Comparison of ENCODE assay signal across 13 mouse cellular contexts in the genomic region with DNA sequence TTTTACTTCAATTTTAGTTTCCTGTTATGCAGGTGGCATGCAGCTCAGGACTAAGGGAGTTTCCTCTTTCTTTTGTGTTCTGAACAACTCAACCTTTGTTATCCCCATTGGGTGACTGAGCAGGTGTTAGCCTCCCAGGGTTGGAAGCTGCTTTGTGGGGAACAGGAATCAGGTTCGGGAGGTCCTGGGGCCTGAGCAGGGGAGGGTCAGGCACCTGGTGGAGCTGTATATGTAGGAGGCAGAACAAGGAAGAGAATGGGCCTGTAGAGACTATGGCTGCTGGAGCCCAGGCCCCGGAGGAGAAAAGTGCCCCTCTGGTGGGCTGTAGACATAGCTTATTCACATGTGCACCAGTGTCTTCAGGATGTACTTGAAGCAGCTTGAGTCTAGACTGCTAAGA. TPM values are rescaled to one million over a fixed set of nuclear protein-coding genes. Genes with fewer than 3 reads are reported as not detected.
A peak's percentile ranks its signal among the peaks of the same experiment; 100 is the strongest.
DNase-seq lines count a peak whose midpoint lies in the region; ATAC-seq and TF ChIP-seq lines count a peak whose summit lies in the region.
"Had no signal": no experiment of that assay in that cellular context is flagged by ENCODE, and none has a peak within 500 bp of the region (broad histone marks: within the 10 kb centered on the region; RNA-seq: fewer than 3 reads in every experiment).

No protein-coding gene starts in this region.

- H3K4me3 ChIP-seq in forebrain, embryonic 12.5 days (replicated peaks): no peak overlapping the region
- no peak overlapping the region for H3K4me3 ChIP-seq in forebrain, embryonic 11.5 days (ENCODE audit: low read depth, low read length)
- H3K4me3 ChIP-seq in midbrain, embryonic 11.5 days (ENCODE audit: low read depth, low read length): no peak overlapping the region
- H3K4me3 ChIP-seq in midbrain, embryonic 16.5 days (ENCODE audit: low read depth, low read length): no peak overlapping the region
- no peak overlapping the region for H3K4me3 ChIP-seq in liver, embryonic 13.5 days (replicated peaks)
- H3K4me3 ChIP-seq in left cerebral cortex, adult 2 months: no peak overlapping the region
- H3K4me3 ChIP-seq: limb, embryonic 15.5 days; neural tube, embryonic 13.5 days had no signal

- H3K4me2 ChIP-seq in forebrain, embryonic 12.5 days: no peak overlapping the region
- H3K4me2 ChIP-seq in forebrain, embryonic 11.5 days (ENCODE audit: low read depth, low read length, severe bottlenecking): no peak overlapping the region
- H3K4me2 ChIP-seq in midbrain, embryonic 11.5 days: no peak overlapping the region
- no peak overlapping the region for H3K4me2 ChIP-seq in midbrain, embryonic 16.5 days (ENCODE audit: low read length)
- peak overlapping the region; percentile 63 for H3K4me2 ChIP-seq in liver, embryonic 13.5 days
- H3K4me2 ChIP-seq: limb, embryonic 15.5 days; neural tube, embryonic 13.5 days had no signal

- TF ChIP-seq CTCF in left cerebral cortex, adult 2 months (IDR thresholded peaks at IDR 0.05): no peak

- WGBS in forebrain, embryonic 12.5 days: 70% methylated on average over 2 of the region's 2 CpGs
- 74% methylated on average over 2 of the region's 2 CpGs for WGBS in forebrain, embryonic 11.5 days
- WGBS in midbrain, embryonic 11.5 days: 68% methylated on average over 2 of the region's 2 CpGs
- WGBS in midbrain, embryonic 16.5 days: 76% methylated on average over 2 of the region's 2 CpGs
- WGBS in liver, embryonic 13.5 days (ENCODE audit: insufficient replicate concordance): 71% methylated on average over 2 of the region's 2 CpGs

- DNase-seq in forebrain, embryonic 11.5 days (ENCODE audit: low spot score): no peak
- DNase-seq in midbrain, embryonic 11.5 days (ENCODE audit: low spot score, missing footprints): peak; percentile 78
- DNase-seq in liver, embryonic 13.5 days: no peak
- peak; percentile 36 to 42 for DNase-seq in thymus, postnatal 36 days
- no peak for DNase-seq in gastrocnemius, postnatal 10 days
- DNase-seq in left cerebral cortex, adult 2 months (ENCODE audit: extremely low spot score in 1 of 2, low spot score in 2 of 2): no peak
- DNase-seq: B cell, adult 2 months; cerebellum, adult 9-11 months; gastrocnemius, postnatal 25 days had no signal

- H3K36me3 ChIP-seq in forebrain, embryonic 12.5 days (replicated peaks): no peaks in the 10 kb centered on the region
- H3K36me3 ChIP-seq in forebrain, embryonic 11.5 days (ENCODE audit: control insufficient read depth, insufficient read depth, low read length): no peaks in the 10 kb centered on the region
- H3K36me3 ChIP-seq in midbrain, embryonic 11.5 days (ENCODE audit: control insufficient read depth, insufficient read depth, low read length): no peaks in the 10 kb centered on the region
- no peaks in the 10 kb centered on the region for H3K36me3 ChIP-seq in midbrain, embryonic 16.5 days (ENCODE audit: control insufficient read depth, insufficient read depth, low read length)
- H3K36me3 ChIP-seq in liver, embryonic 13.5 days: no peaks in the 10 kb centered on the region
- H3K36me3 ChIP-seq: limb, embryonic 15.5 days; neural tube, embryonic 13.5 days had no signal

- H3K4me1 ChIP-seq in forebrain, embryonic 12.5 days: peaks cover 22% of the 10 kb centered on the region
- H3K4me1 ChIP-seq in forebrain, embryonic 11.5 days (replicated peaks; ENCODE audit: control insufficient read depth, insufficient read depth, low read length): no peaks in the 10 kb centered on the region; the same call in 1 of the 2 replicates
- no peaks in the 10 kb centered on the region for H3K4me1 ChIP-seq in midbrain, embryonic 11.5 days (ENCODE audit: control insufficient read depth, insufficient read depth, low read length)
- H3K4me1 ChIP-seq in midbrain, embryonic 16.5 days (ENCODE audit: control insufficient read depth, insufficient read depth, low read length): peaks cover 3% of the 10 kb centered on the region; the same call in 1 of the 2 replicates
- H3K4me1 ChIP-seq in liver, embryonic 13.5 days (replicated peaks): peaks cover 62% of the 10 kb centered on the region

- no peaks in the 10 kb centered on the region for H3K9me3 ChIP-seq in forebrain, embryonic 12.5 days
- no peaks in the 10 kb centered on the region; the same call in 1 of the 2 replicates for H3K9me3 ChIP-seq in forebrain, embryonic 11.5 days (ENCODE audit: control insufficient read depth, low read length)
- H3K9me3 ChIP-seq in midbrain, embryonic 11.5 days (ENCODE audit: control insufficient read depth, low read length): no peaks in the 10 kb centered on the region
- peaks cover 4% of the 10 kb centered on the region; the same call in 1 of the 2 replicates for H3K9me3 ChIP-seq in midbrain, embryonic 16.5 days (replicated peaks; ENCODE audit: control insufficient read depth, low read length, poor library complexity, severe bottlenecking)
- peaks cover 5% of the 10 kb centered on the region; the same call in 1 of the 2 replicates for H3K9me3 ChIP-seq in liver, embryonic 13.5 days (replicated peaks)

- peak overlapping the region; percentile 59; the same call in 1 of the 2 replicates for H3K27ac ChIP-seq in forebrain, embryonic 12.5 days
- no peak overlapping the region for H3K27ac ChIP-seq in forebrain, embryonic 11.5 days (ENCODE audit: low read depth, low read length)
- H3K27ac ChIP-seq in midbrain, embryonic 11.5 days (ENCODE audit: low read depth, low read length): no peak overlapping the region
- H3K27ac ChIP-seq in midbrain, embryonic 16.5 days (ENCODE audit: low read length): no peak overlapping the region
- H3K27ac ChIP-seq in liver, embryonic 13.5 days: peak overlapping the region; percentile 84
- H3K27ac ChIP-seq in left cerebral cortex, adult 2 months: no peak overlapping the region; the same call in 1 of the 2 replicates
- H3K27ac ChIP-seq: limb, embryonic 15.5 days had no signal

- ATAC-seq in forebrain, embryonic 12.5 days (ENCODE audit: low FRiP score): no peak
- no peak for ATAC-seq in forebrain, embryonic 11.5 days (replicated peaks; ENCODE audit: low FRiP score)
- no peak for ATAC-seq in midbrain, embryonic 11.5 days (ENCODE audit: low FRiP score)
- ATAC-seq in midbrain, embryonic 16.5 days: no peak
- ATAC-seq in liver, embryonic 13.5 days (ENCODE audit: low read depth): no peak

- intact Hi-C loops in left cerebral cortex, adult 2 months (cut with DNase I): no loop called here

- H3K9ac ChIP-seq in forebrain, embryonic 12.5 days: no peak overlapping the region
- no peak overlapping the region for H3K9ac ChIP-seq in forebrain, embryonic 11.5 days (ENCODE audit: low read length)
- no peak overlapping the region for H3K9ac ChIP-seq in midbrain, embryonic 11.5 days (ENCODE audit: low read length)
- H3K9ac ChIP-seq in midbrain, embryonic 16.5 days (ENCODE audit: low read depth, low read length): no peak overlapping the region
- peak overlapping the region; percentile 49 for H3K9ac ChIP-seq in liver, embryonic 13.5 days
- H3K9ac ChIP-seq: limb, embryonic 15.5 days; neural tube, embryonic 13.5 days had no signal

- no peaks in the 10 kb centered on the region for H3K27me3 ChIP-seq in forebrain, embryonic 12.5 days
- H3K27me3 ChIP-seq in forebrain, embryonic 11.5 days (ENCODE audit: control insufficient read depth, insufficient read depth, low read length): no peaks in the 10 kb centered on the region
- no peaks in the 10 kb centered on the region for H3K27me3 ChIP-seq in midbrain, embryonic 11.5 days (ENCODE audit: control insufficient read depth, insufficient read depth, low read length)
- H3K27me3 ChIP-seq in midbrain, embryonic 16.5 days (ENCODE audit: control insufficient read depth, insufficient read depth, low read depth, low read length): no peaks in the 10 kb centered on the region
- H3K27me3 ChIP-seq in liver, embryonic 13.5 days: peaks cover 7% of the 10 kb centered on the region; the same call in 1 of the 2 replicates
- H3K27me3 ChIP-seq: limb, embryonic 15.5 days; neural tube, embryonic 13.5 days had no signal

RNA-seq across cellular contexts. Expression of a gene that starts 24.2 kb away (rescaled TPM):
- polyA plus RNA-seq in forebrain, embryonic 12.5 days (2016; fragmentation: Nextera tagmentation; extraction: Ambion mirVana): 16.2 and 16.5 TPM in 2 replicates
- polyA plus RNA-seq in forebrain, embryonic 11.5 days (2014; fragmentation: Nextera tagmentation; extraction: Ambion mirVana): 10.1 and 11.8 TPM in 2 replicates
- polyA plus RNA-seq in midbrain, embryonic 11.5 days (2014; fragmentation: Nextera tagmentation; extraction: Ambion mirVana): 10.4 TPM in 2 replicates
- polyA plus RNA-seq in midbrain, embryonic 16.5 days (2015; fragmentation: Nextera tagmentation; extraction: Ambion mirVana): 23.7 and 24.3 TPM in 2 replicates
- polyA plus RNA-seq in liver, embryonic 13.5 days (2015; fragmentation: Nextera tagmentation; extraction: Ambion mirVana): 6.1 and 6.2 TPM in 2 replicates
- 1 to 10 TPM; 4.0 to 4.8 TPM for total RNA-seq in gastrocnemius, postnatal 10 days (2021)
- total RNA-seq in left cerebral cortex, adult 2 months (2021): 10 to 100 TPM; 76.5 to 77.6 TPM

Comparison
In these comparisons a context has a peak if more than half of its experiments do, and no peak if none do; other contexts are left out.
1. H3K27ac ChIP-seq: peak in forebrain, embryonic 12.5 days (single experiment) and liver, embryonic 13.5 days (single experiment); none in forebrain, embryonic 11.5 days (single experiment), midbrain, embryonic 11.5 days (single experiment), midbrain, embryonic 16.5 days (single experiment) and left cerebral cortex, adult 2 months (single experiment).
2. DNase-seq: peak in midbrain, embryonic 11.5 days (single experiment) and thymus, postnatal 36 days (2 of 2); none in forebrain, embryonic 11.5 days (single experiment), liver, embryonic 13.5 days (single experiment), gastrocnemius, postnatal 10 days (single experiment) and left cerebral cortex, adult 2 months (0 of 2).